Mouse (Mus musculus) hindbrain, embryonic 11.5 days (tissue): Measurements from ENCODE around the gene Acnat1. TPM values are rescaled to one million over a fixed set of nuclear protein-coding genes. Genes with fewer than 3 reads are reported as not detected.
"Not testable (repeated sequence)": the region's sequence is repeated elsewhere in the genome, so short reads cannot be mapped to it uniquely, and the experiment has no call there.

Experiments
- ATAC-seq: fragments of 200-750 bp; cut with Nextera tagmentation; 2 replicates; pipeline ENCODE4 v1.8.0; 2017; ENCODE audit warnings: mild to moderate bottlenecking, moderate TSS enrichment, moderate library complexity; ENCODE audit not compliant: low FRiP score
- DNase-seq: peaks from one replicate; pipeline ENCODE4 v3.0.0-alpha.2; 2015; ENCODE audit warnings: low spot score
- H3K27ac ChIP-seq: fragments of 300-500 bp; sonication (generic); 2 replicates; pipeline ENCODE4 v1.5.1; 2014; ENCODE audit warnings: mild to moderate bottlenecking, low read depth, low read length
- H3K27me3 ChIP-seq: fragments of 300-500 bp; sonication (generic); 2 replicates; pipeline ENCODE4 v1.6.1; 2014; ENCODE audit warnings: mild to moderate bottlenecking, low read length, moderate library complexity, mixed read lengths; ENCODE audit not compliant: control insufficient read depth, insufficient read depth
- H3K36me3 ChIP-seq: fragments of 300-500 bp; sonication (generic); 2 replicates; pipeline ENCODE4 v1.6.1; 2014; ENCODE audit warnings: mild to moderate bottlenecking, low read length, moderate library complexity, mixed read lengths; ENCODE audit not compliant: control insufficient read depth, insufficient read depth
- H3K4me1 ChIP-seq: fragments of 300-500 bp; sonication (generic); replicated peaks from 2 replicates; pipeline ENCODE4 v1.6.1; 2014; ENCODE audit warnings: low read length, mixed read lengths; ENCODE audit not compliant: control insufficient read depth, insufficient read depth
- H3K4me2 ChIP-seq: fragments of 300-500 bp; sonication (generic); replicated peaks from 2 replicates; pipeline ENCODE4 v1.6.1; 2014; ENCODE audit warnings: mild to moderate bottlenecking, low read depth, low read length
- H3K4me3 ChIP-seq: fragments of 300-500 bp; sonication (generic); 2 replicates; pipeline ENCODE4 v1.5.1; 2014; ENCODE audit warnings: low read depth, low read length
- H3K9ac ChIP-seq: fragments of 300-500 bp; sonication (generic); 2 replicates; pipeline ENCODE4 v1.6.1; 2014; ENCODE audit warnings: low read depth, low read length
- H3K9me3 ChIP-seq: fragments of 300-500 bp; sonication (generic); 2 replicates; pipeline ENCODE4 v1.6.1; 2016; ENCODE audit warnings: low read length; ENCODE audit not compliant: control insufficient read depth
- WGBS: fragments of 180-500 bp; shearing (Covaris S2); extraction: QIAGEN DNeasy Blood & Tissue Kit; methylation state at CpG from one replicate; pipeline ENCODE4 v1.1.7; 2014; 5-methylcytosine and 5-hydroxymethylcytosine counted together
- polyA plus RNA-seq: library from polyadenylated mRNA; unstranded; fragments of >200 nt; fragmentation: Nextera tagmentation; extraction: Ambion mirVana; gene quantifications from 2 replicates; pipeline ENCODE4 v1.2.1, GENCODE M21; 2014

Gene Acnat1
- polyA plus RNA-seq, 1 experiment from 2014 or later: not detected

GRCm38 (mm10) chr4:49478118-49478877 is 4.6 kb upstream of the Acnat1 start:
- DNase-seq: peak; percentile 39

DNA sequence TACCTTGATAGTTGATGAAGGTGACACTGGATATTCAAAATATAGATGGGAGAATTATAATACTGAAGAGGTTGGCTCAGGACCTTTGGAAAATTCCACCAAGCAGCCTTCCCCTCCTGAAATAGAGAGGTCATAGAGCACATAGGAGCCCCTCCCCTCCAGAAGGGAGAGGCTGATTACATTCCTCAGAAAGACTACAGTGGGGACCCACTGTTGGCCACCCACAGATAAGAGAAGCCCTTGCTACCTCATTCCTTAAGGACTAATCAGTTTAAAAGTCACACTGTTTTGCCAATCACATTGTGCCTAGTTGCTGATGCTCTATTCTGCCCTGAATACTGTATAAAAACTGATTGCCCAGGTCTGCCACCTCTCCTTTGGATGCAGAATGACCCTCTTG is 871 bp upstream of the Acnat1 start:
- Histone ChIP-seq H3K36me3 (no peaks in the 10 kb centered on the region), H3K27ac (no peak overlapping the region), H3K27me3 (no peaks in the 10 kb centered on the region), H3K4me1 (no peaks in the 10 kb centered on the region), H3K9me3 (no peaks in the 10 kb centered on the region), H3K9ac (no peak overlapping the region), H3K4me2 (no peak overlapping the region), H3K4me3 (no peak overlapping the region)
- no peak for ATAC-seq
- no peak for DNase-seq

More at GRCm38 (mm10) chr4:49478118-49478877, 4.6 kb upstream of the Acnat1 start:
- Histone ChIP-seq H3K9ac (0 out of 2 replicates have a peak overlapping the region, but pooled peaks have one; percentile 27), H3K9me3 (no peaks in the 10 kb centered on the region), H3K4me2 (peak overlapping the region; percentile 37), H3K27me3 (no peaks in the 10 kb centered on the region), H3K4me1 (no peaks in the 10 kb centered on the region), H3K4me3 (no peak overlapping the region), H3K27ac (no peak overlapping the region), H3K36me3 (no peaks in the 10 kb centered on the region)
- 21% methylated on average over 19 of the region's 19 CpGs for WGBS
- peak; percentile 79; the same call in 1 of the 2 replicates for ATAC-seq

- no peak for ATAC-seq
- Histone ChIP-seq H3K9ac (no peak overlapping the region), H3K36me3 (no peaks in the 10 kb centered on the region), H3K27ac (no peak overlapping the region), H3K9me3 (no peaks in the 10 kb centered on the region), H3K27me3 (no peaks in the 10 kb centered on the region), H3K4me3 (no peak overlapping the region), H3K4me1 (no peaks in the 10 kb centered on the region), H3K4me2 (no peak overlapping the region)
- DNase-seq: no peak
- WGBS: 84% methylated on average over 3 of the region's 3 CpGs
Observed at GRCm38 (mm10) chr4:49469435-49470151, 4.1 kb downstream of the Acnat1 start.

- Histone ChIP-seq H3K9ac (no peak overlapping the region), H3K27me3 (no peaks in the 10 kb centered on the region), H3K9me3 (no peaks in the 10 kb centered on the region), H3K36me3 (no peaks in the 10 kb centered on the region), H3K4me2 (no peak overlapping the region), H3K4me1 (no peaks in the 10 kb centered on the region), H3K27ac (no peak overlapping the region), H3K4me3 (no peak overlapping the region)
- ATAC-seq: no peak
- DNase-seq: no peak
- WGBS: 92% methylated on average over 6 of the region's 6 CpGs
Observed at GRCm38 (mm10) chr4:49467360-49467759, 6.4 kb downstream of the Acnat1 start.

- no peaks in the 10 kb centered on the region for H3K36me3 ChIP-seq
- no peak for DNase-seq
- 73% methylated on average over 2 of the region's 2 CpGs for WGBS
- H3K4me2 ChIP-seq: no peak overlapping the region
- no peak overlapping the region for H3K27ac ChIP-seq
- H3K4me1 ChIP-seq: no peaks in the 10 kb centered on the region
- no peaks in the 10 kb centered on the region for H3K27me3 ChIP-seq
- H3K4me3 ChIP-seq: no peak overlapping the region
- ATAC-seq: no peak
- H3K9me3 ChIP-seq: no peaks in the 10 kb centered on the region
- H3K9ac ChIP-seq: no peak overlapping the region
Observed at GRCm38 (mm10) chr4:49456171-49456570, 17.5 kb downstream of the Acnat1 start.

GRCm38 (mm10) chr4:49451848-49452551 is 21.7 kb downstream of the Acnat1 start:
- H3K27me3 ChIP-seq: no peaks in the 10 kb centered on the region
- H3K9me3 ChIP-seq: no peaks in the 10 kb centered on the region
- ATAC-seq (no peak), DNase-seq (no peak)
- H3K9ac ChIP-seq: no peak overlapping the region
- H3K4me2 ChIP-seq: no peak overlapping the region
- no peak overlapping the region for H3K4me3 ChIP-seq
- no peaks in the 10 kb centered on the region for H3K4me1 ChIP-seq
- 88% methylated on average over 1 of the region's 1 CpGs for WGBS
- H3K27ac ChIP-seq: no peak overlapping the region
- no peaks in the 10 kb centered on the region for H3K36me3 ChIP-seq

DNA sequence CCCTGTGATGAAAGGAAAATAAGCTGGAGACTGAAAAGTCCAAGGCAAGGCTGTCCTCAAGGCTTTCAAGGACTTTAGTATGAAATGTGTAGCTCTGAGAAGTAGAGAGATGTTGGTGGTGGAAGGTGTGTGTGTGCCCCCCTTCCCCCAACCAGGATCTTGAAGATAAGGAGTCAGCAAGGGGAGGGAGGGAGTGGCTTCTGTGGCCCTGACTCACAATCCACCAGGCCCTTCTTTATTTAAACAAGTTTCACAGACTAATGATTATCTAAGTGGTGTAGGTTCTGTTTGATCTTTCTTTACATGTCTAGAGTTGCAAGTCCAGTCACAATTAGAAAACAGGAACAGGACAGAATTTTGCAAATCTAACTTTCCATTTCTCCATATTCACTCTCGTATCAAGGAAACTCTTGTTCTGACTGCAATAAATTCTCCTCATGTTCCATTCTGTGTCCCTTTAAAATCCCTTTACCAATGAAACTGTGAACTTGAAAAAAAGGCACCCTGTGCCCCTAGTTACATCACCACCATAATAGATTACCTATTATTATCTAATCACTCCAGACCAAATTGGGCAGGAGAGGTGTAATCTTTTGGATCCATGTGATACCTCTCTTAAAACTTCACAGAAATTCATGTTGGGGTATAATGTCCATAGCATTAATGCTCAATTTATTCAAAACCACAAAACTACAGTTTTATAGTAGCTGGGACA is 22.4 kb downstream of the Acnat1 start:
- H3K27ac ChIP-seq, ATAC-seq, H3K4me1 ChIP-seq, H3K36me3 ChIP-seq, H3K27me3 ChIP-seq, H3K9ac ChIP-seq, H3K4me3 ChIP-seq, H3K4me2 ChIP-seq, DNase-seq, H3K9me3 ChIP-seq: not testable (repeated sequence)
- no CpG with 5 or more reads among the region's 1 CpGs for WGBS

DNA sequence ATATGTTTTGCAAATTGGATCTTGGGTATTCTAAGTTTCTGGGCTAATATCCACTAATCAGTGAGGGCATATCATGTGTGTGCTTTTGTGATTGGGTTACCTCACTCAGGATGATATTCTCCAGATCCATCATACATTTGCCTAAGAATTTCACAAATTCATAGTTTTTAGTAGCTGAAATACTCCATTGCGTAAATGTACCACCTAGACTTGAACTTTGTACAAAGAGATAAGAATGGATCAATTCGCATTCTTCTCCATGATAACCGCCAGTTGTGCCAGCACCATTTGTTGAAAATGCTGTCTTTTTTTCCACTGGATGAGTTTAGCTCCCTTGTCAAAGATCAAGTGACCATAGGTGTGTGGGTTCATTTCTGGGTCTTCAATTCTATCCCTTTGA is 36.7 kb downstream of the Acnat1 start:
- H3K9me3 ChIP-seq, H3K27ac ChIP-seq, H3K4me1 ChIP-seq, H3K27me3 ChIP-seq, ATAC-seq, H3K4me2 ChIP-seq, H3K9ac ChIP-seq, H3K4me3 ChIP-seq, DNase-seq, H3K36me3 ChIP-seq: not testable (repeated sequence)
- WGBS: 93% methylated on average over 3 of the region's 3 CpGs
